Mouse (Mus musculus) urinary bladder, postnatal 4 days (tissue): Measurements from ENCODE around the gene Fbrsl1.
A peak's percentile ranks its signal among the peaks of the same experiment; 100 is the strongest.
"Not testable (repeated sequence)": the region's sequence is repeated elsewhere in the genome, so short reads cannot be mapped to it uniquely, and the experiment has no call there.

Experiments used
- DNase-seq, 2 experiments: peaks; one replicate each; pipeline ENCODE4 v3.0.0; 2021 to 2022; ENCODE audit warnings: low spot score in 2 of 2

Gene Fbrsl1

GRCm38 (mm10) chr5:110449294-110449693 is 991 bp upstream of the Fbrsl1 start:
- no peak for DNase-seq

- DNase-seq: no peak
Observed at GRCm38 (mm10) chr5:110447720-110448435, 425 bp downstream of the Fbrsl1 start.

GRCm38 (mm10) chr5:110444509-110444908 is 3.8 kb downstream of the Fbrsl1 start:
- DNase-seq: no peak

GRCm38 (mm10) chr5:110442966-110443590 is 5.2 kb downstream of the Fbrsl1 start:
- no peak for DNase-seq

GRCm38 (mm10) chr5:110439565-110440310 is 8.6 kb downstream of the Fbrsl1 start:
- no peak for DNase-seq

GRCm38 (mm10) chr5:110438591-110438990 is 9.7 kb downstream of the Fbrsl1 start:
- no peak for DNase-seq

GRCm38 (mm10) chr5:110437632-110438261 is 10.6 kb downstream of the Fbrsl1 start:
- no peak for DNase-seq

GRCm38 (mm10) chr5:110436166-110436565 is 12.1 kb downstream of the Fbrsl1 start:
- DNase-seq: not testable (repeated sequence)

- DNase-seq: no peak
Observed at GRCm38 (mm10) chr5:110434816-110435215, 13.5 kb downstream of the Fbrsl1 start.

GRCm38 (mm10) chr5:110429045-110429444 is 19.3 kb downstream of the Fbrsl1 start:
- DNase-seq: peak in 1 of 2 experiments; percentile 42

- DNase-seq: no peak
Observed at GRCm38 (mm10) chr5:110428290-110428689, 20.0 kb downstream of the Fbrsl1 start.

GRCm38 (mm10) chr5:110425187-110425586 is 23.1 kb downstream of the Fbrsl1 start:
- DNase-seq: no peak

GRCm38 (mm10) chr5:110424204-110424603 is 24.1 kb downstream of the Fbrsl1 start:
- DNase-seq: no peak

- no peak for DNase-seq
Observed at GRCm38 (mm10) chr5:110421393-110421792, 26.9 kb downstream of the Fbrsl1 start.

- no peak for DNase-seq
Observed at GRCm38 (mm10) chr5:110420950-110421349, 27.4 kb downstream of the Fbrsl1 start.

- DNase-seq: no peak
Observed at GRCm38 (mm10) chr5:110420201-110420600, 28.1 kb downstream of the Fbrsl1 start.

GRCm38 (mm10) chr5:110418523-110418911 is 29.8 kb downstream of the Fbrsl1 start:
- DNase-seq: no peak

GRCm38 (mm10) chr5:110417756-110418522 is 30.4 kb downstream of the Fbrsl1 start:
- DNase-seq: no peak

GRCm38 (mm10) chr5:110416825-110417401 is 31.4 kb downstream of the Fbrsl1 start:
- no peak for DNase-seq

GRCm38 (mm10) chr5:110415806-110416700 is 32.2 kb downstream of the Fbrsl1 start:
- no peak for DNase-seq
